Mouse (Mus musculus): ENCODE results near the gene Camk2n1.

GRCm38 (mm10) chr4:138453097-138453752 lies 889 bp upstream of the Camk2n1 start:
- TF ChIP-seq CTCF (conservative IDR thresholded peaks at IDR 0.05; ENCODE audit: insufficient read depth, insufficient read length, low read depth, low read length) (no peak), POLR2A (IDR thresholded peaks at IDR 0.05; ENCODE audit: low read depth, low read length) (no peak)
